Mouse (Mus musculus) heart, postnatal 25 days (tissue): ENCODE results near the gene Ahsa1. TPM values are rescaled to one million over a fixed set of nuclear protein-coding genes. Genes with fewer than 3 reads are reported as not detected.
"Not testable (repeated sequence)": the region's sequence is repeated elsewhere in the genome, so short reads cannot be mapped to it uniquely, and the experiment has no call there.

ENCODE experiments used
- DNase-seq: peaks from one replicate; pipeline ENCODE4 v3.0.0; 2022; ENCODE audit warnings: low spot score
- intact Hi-C: fragments of 180-260 bp; cut with DNase I; formaldehyde crosslinking; loops from one replicate; pipeline ENCODE4 v1.15.1; 2025
- total RNA-seq, 2 experiments: library from RNA; stranded (reverse); gene quantifications; 2 replicates each; pipeline ENCODE4 v1.2.3; 2021

Gene Ahsa1
- 100 to 1,000 TPM; 126 to 158 TPM for total RNA-seq

- DNase-seq, result peak; percentile 83
- intact Hi-C loops, result loop anchor here (2.0 to 10.0 kb wide), 4 partner anchors 66 to 149 kb away; partner anchors contain the start of genes Gstz1, Pomt2 and Sptlc2
Observed at GRCm38 (mm10) chr12:87266108-87266826, at the start of gene Ahsa1, which contains the start of gene Vipas39. Ahsa1 (plus strand) TSS chr12:87266479. Vipas39 (minus strand) TSS chr12:87266256.

- intact Hi-C loops, result no loop called here
- no peak for DNase-seq
Observed at GRCm38 (mm10) chr12:87217596-87217995, 48.7 kb upstream of the Ahsa1 start.

GRCm38 (mm10) chr12:87219362-87219761 is 46.9 kb upstream of the Ahsa1 start:
- intact Hi-C loops, result no loop called here
- no peak for DNase-seq

GRCm38 (mm10) chr12:87224950-87225349 is 41.3 kb upstream of the Ahsa1 start:
- no peak for DNase-seq
- intact Hi-C loops, result no loop called here

GRCm38 (mm10) chr12:87226801-87227200 is 39.5 kb upstream of the Ahsa1 start:
- DNase-seq, result no peak
- intact Hi-C loops, result no loop called here

- no peak for DNase-seq
- intact Hi-C loops, result loop anchor here (10.0 kb wide), 1 partner anchor 465 kb away; no protein-coding TSS in a partner anchor
Observed at GRCm38 (mm10) chr12:87229633-87230032, 36.6 kb upstream of the Ahsa1 start.

GRCm38 (mm10) chr12:87230379-87230895 is 35.8 kb upstream of the Ahsa1 start:
- no peak for DNase-seq
- intact Hi-C loops, result loop anchor here (10.0 kb wide), 1 partner anchor 466 kb away; no protein-coding TSS in a partner anchor

GRCm38 (mm10) chr12:87236882-87237483 is 29.3 kb upstream of the Ahsa1 start:
- intact Hi-C loops, result loop anchor here (10.0 kb wide), 1 partner anchor 472 kb away; no protein-coding TSS in a partner anchor
- DNase-seq, result no peak

GRCm38 (mm10) chr12:87238632-87239031 is 27.6 kb upstream of the Ahsa1 start, which contains the start of gene Noxred1:
Noxred1 (minus strand) TSS chr12:87238732.
- intact Hi-C loops, result loop anchor here (10.0 kb wide), 1 partner anchor 474 kb away; no protein-coding TSS in a partner anchor
- no peak for DNase-seq

- no peak for DNase-seq
- intact Hi-C loops, result no loop called here
Observed at GRCm38 (mm10) chr12:87250161-87250560, 16.1 kb upstream of the Ahsa1 start.

GRCm38 (mm10) chr12:87253878-87254277 is 12.4 kb upstream of the Ahsa1 start:
- intact Hi-C loops, result no loop called here
- DNase-seq, result no peak

GRCm38 (mm10) chr12:87256629-87257028 is 9.7 kb upstream of the Ahsa1 start:
- intact Hi-C loops, result no loop called here
- no peak for DNase-seq

- intact Hi-C loops, result loop anchor here (10.0 kb wide), 1 partner anchor 154 kb away; no protein-coding TSS in a partner anchor
- no peak for DNase-seq
Observed at GRCm38 (mm10) chr12:87260562-87260961, 5.7 kb upstream of the Ahsa1 start.

- no peak for DNase-seq
- intact Hi-C loops, result loop anchor here (5.0 to 10.0 kb wide), 3 partner anchors 67 to 149 kb away; partner anchors contain the start of gene Sptlc2
Observed at GRCm38 (mm10) chr12:87265444-87265843, 835 bp upstream of the Ahsa1 start.

- intact Hi-C loops, result loop anchor here (2.0 to 10.0 kb wide), 4 partner anchors 65 to 148 kb away; partner anchors contain the start of genes Gstz1, Pomt2 and Sptlc2
- DNase-seq, result no peak
Observed at GRCm38 (mm10) chr12:87266827-87267603, 736 bp downstream of the Ahsa1 start.

GRCm38 (mm10) chr12:87267682-87268081 is 1.4 kb downstream of the Ahsa1 start:
- intact Hi-C loops, result loop anchor here (2.0 to 10.0 kb wide), 4 partner anchors 65 to 147 kb away; partner anchors contain the start of genes Gstz1, Pomt2 and Sptlc2
- DNase-seq, result no peak

GRCm38 (mm10) chr12:87274853-87275831 is 8.9 kb downstream of the Ahsa1 start:
- intact Hi-C loops, result no loop called here

GRCm38 (mm10) chr12:87277251-87277650 is 11.0 kb downstream of the Ahsa1 start:
- intact Hi-C loops, DNase-seq: not testable (repeated sequence)

More at GRCm38 (mm10) chr12:87274853-87275831, 8.9 kb downstream of the Ahsa1 start:
- DNase-seq, result no peak
